Mouse (Mus musculus) cerebral cortex, adult 2 months (tissue): Measurements from ENCODE around the gene Slc4a11.

Experiments
- WGBS: fragments of 180-500 bp; shearing (Covaris S2); methylation state at CpG from one replicate; pipeline ENCODE4 v1.1.7; 2018; 5-methylcytosine and 5-hydroxymethylcytosine counted together

The Slc4a11 gene

DNA sequence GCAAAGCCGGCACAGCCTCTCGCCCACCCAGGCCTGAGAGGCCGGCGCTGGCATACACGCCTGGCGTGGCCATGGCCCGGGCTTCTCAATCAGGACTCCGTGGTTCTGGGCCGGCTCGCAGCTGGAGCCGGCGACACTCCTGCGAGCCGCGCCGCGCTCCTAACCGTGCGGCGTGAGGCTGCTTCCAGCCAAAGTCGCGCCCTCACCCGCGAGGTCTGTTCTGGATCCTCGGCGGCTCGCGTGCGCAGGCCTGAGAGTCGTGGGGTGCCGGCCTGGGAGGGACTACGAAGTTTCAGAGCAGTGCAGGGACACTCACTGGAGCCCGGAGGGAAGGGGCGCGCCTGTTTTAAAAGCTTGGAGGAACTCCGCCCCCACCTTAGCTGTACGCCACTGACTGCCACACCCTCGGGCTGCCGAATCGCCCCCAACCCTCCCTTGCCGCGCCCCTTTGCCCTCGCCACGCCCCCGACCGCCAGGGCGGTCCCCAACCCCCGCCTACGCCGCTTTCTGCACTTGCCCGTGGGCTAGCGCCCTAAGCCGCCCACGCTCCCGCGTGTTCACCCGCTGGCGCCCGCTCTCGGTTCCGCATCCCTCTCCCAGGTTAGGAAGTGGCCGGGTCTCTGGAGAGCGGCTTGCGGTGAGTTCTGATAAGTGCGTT lies at the start of gene Slc4a11:
Gene Slc4a11, minus strand, starts transcription at position 367 of the 658 bp plus-strand sequence.
- WGBS = under 1% methylated on average over 59 of the region's 65 CpGs

DNA sequence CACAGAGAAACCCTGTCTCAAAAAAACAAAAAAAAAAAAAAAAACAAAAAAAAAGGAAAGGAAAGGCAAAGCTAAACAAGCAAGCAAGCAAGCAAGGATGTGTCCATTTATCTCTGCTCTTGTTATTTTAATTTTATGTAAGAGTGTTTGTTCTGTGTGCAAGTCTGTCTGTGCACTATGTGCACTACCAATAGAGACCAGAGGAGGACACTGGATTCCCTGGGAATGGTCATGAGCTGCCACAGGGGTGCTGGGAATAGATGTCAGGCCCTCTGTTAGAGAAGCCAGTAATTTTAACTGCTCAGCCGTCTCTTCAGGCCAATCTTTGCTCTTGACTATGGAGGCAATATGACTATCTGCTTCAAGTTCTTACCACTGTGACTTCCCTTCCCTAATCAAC lies 46.3 kb upstream of the Slc4a11 start:
- WGBS = 93% methylated on average over 1 of the region's 1 CpGs

DNA sequence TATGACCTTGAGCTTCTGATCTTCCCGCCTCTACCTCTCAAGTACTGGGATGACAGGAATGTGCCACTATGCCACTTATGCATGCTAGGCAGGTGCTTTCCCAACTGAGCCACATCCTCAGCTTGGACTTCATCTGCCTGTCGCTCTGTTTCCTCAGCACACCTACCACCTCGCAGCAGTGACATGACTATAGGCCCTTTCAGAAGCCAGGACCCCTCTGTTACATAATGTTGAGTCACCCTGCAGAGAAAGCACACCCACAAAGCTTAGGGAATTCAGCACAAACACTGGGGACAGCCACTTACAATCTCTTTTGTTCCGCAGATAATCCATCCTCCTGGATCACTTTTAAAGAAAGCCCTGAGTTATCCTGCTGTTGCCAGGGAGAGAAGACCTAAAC lies 42.8 kb upstream of the Slc4a11 start:
- WGBS = 40% methylated on average over 4 of the region's 4 CpGs

DNA sequence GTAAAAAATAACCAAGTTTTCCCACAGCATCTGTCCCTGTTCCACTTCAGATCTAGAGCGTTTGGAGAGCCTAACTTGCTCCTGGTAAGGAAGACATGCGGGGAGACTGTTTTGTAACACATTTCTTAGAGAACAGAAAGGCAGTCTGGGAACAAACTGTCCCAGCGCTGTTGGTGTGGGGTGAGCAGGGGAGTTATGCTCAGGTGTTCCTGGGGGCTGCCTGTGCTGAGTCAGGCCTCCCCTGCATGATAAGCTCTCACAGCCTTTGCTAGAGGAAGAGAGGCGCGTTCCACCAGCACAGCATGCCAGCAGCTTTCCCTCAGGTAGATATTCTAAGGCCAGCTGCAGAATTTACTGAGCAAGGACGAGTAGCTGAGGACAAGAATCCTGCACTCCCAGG lies 40.7 kb upstream of the Slc4a11 start:
- 54% methylated on average over 6 of the region's 6 CpGs for WGBS

DNA sequence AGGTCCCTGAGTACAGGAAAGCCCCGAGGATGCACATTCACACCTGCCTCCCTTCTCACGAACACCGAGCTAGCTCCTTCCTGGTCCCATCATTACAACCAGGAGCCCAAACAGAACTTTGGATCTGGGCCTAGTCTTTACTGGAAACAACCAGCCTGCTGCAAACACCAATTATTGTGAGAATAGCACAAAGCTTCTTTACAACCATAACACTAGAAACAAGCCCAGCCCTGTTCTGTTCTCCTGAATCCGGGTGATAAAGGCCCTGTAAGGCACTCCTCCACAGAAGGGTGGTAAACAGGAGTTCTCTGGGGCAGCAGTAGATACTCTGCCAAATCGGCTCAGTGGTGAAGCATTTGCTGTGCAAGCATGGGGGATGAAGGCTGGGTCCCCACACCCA lies 38.0 kb upstream of the Slc4a11 start:
- WGBS = 35% methylated on average over 5 of the region's 5 CpGs

DNA sequence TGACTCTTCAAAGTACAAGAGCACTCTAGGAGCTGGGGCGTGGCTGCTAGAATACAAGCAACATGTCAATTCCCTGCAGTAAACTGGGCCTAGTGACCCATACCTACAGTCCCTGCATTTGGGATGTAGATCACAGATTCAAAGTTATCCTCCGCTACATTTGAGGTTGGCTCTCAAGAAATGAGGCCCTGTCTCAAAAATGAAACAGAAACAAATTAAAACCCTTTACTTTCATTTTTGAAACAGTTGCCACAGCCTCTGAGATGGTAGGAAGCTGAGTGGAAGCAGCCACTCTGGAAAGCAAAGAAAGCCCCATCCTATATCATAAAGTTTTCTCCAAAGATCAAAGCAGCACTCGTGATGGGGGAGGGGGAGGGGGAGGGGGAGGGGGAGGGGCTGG lies 36.1 kb upstream of the Slc4a11 start:
- 90% methylated on average over 2 of the region's 3 CpGs for WGBS

DNA sequence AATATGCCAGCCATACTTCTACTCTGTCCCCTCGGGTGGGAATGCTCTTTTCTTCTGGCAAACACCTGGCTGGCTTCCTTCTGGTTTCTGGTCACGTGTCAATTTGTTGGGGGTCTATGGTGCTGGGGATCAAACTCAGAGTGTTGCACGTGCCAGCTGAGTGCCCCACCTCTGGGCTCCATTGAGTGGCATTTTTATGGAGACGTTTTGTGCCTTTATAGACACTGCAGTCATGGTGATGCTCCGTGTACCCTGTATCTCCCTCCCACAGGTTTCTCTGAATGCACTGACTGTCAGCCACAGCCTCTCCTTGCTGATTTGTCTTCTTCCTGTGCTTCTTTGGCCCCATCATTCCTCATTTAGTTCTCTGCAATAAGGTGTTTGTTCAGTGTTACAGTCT lies 34.5 kb upstream of the Slc4a11 start:
- 52% methylated on average over 5 of the region's 5 CpGs for WGBS

DNA sequence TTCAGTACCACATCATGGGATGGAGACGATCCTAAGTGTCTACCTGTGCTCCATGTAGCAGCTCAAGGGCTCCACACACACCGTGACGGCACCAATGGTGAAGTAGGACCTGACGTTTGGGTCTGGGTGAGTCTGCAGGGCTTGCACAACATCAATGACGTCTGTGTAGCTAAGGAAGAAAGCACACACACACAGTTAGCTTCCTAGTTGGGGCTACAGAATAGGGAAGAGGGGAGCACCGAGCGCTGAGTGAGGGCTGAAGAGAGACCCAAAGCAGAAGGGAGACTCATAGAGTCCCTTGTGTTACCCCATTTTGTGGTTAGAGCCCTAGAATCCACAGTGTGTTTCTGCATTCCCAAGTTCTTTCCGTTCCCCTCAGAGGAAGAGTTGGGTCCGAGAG lies 33.4 kb upstream of the Slc4a11 start:
- WGBS = 85% methylated on average over 9 of the region's 9 CpGs

DNA sequence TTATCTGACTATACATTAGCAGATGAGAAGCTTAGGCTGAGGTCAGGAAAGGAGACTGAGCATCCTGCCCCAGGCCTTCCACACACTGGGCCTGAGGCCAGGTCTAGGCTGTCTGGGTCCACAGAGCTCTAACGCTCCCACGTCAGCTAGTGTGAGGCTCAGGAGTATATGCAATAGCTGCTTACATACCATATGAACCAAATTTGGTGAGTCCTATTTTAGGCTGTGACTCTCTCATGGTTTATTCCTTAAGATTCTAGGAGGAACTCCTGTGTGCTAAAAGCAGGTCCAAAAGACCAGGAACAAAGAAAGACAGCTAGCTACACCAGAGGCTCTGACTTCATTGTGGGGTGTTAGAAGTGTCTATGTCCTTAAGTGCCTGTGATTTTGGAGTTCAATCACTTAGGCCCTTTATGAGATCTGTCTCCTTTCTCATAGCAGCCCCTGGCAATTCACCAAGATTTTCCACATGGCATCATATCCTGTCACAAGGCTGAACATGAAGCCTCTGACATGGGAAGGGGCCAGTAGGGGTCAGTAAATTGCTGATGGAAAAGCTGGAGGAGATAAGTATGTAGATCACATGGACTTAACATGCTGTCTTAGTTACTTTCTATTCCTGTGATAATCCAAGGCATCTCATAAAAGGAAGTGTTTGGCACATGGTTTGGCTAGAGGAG lies 31.7 kb upstream of the Slc4a11 start:
- WGBS = 49% methylated on average over 2 of the region's 2 CpGs

DNA sequence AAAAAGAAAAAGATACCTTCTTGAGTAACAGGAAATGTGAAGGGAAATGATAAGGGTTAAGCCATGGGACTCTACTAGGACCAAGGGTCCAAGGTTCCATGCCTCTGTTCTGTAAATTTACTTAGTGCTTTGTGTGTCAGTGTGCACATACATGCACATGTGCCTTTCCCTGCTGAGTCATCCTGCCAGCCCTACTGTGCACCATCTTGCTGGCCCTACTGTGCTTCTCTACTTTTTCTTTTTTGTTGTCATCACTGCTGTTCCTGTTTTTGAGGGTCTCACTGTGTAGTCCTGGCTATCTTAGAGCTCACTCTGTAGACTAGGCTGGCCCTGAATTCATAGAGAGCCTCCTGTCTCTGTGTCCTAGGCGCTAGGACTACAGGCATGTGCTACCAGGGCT lies 30.4 kb upstream of the Slc4a11 start:
- WGBS = 93% methylated on average over 1 of the region's 1 CpGs

DNA sequence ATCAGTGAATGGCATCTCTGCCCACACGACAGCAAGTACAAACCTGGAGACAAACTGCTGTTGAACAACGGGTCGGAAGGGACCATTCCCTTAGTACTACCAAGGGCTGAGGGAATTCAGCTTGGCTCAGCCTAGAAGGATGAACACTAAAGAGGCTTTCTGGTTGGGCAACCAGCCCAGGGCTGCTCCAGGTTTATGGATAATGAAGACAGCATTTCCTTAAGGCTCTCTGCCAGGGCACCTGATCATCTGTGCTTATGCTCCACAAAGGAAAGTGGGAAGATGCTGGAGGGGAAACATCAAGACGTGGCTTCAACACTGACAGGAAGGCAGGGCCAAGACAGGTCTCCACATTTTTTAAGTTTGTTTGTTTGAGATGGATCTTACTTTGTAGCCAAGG lies 27.1 kb upstream of the Slc4a11 start:
- WGBS = 45% methylated on average over 4 of the region's 4 CpGs

DNA sequence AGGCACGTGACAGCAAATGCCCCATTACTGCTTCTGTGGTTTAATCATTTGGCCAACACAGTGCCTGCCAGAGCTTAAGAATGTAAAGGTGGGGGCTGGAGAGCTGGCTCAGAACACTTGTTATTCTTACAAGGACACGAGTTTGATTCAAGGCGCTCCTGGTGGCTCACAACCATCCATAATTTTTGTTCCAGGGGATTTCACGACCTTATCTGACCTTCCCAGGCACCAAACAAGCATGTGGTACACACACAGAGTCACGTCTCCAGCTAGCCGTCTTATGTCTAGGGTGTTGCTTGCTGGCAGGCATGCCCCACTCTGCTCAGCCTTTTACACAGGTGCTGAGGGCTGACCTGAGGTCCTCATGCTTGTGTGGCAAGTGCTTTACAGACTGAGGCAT lies 20.6 kb upstream of the Slc4a11 start:
- 58% methylated on average over 6 of the region's 6 CpGs for WGBS

DNA sequence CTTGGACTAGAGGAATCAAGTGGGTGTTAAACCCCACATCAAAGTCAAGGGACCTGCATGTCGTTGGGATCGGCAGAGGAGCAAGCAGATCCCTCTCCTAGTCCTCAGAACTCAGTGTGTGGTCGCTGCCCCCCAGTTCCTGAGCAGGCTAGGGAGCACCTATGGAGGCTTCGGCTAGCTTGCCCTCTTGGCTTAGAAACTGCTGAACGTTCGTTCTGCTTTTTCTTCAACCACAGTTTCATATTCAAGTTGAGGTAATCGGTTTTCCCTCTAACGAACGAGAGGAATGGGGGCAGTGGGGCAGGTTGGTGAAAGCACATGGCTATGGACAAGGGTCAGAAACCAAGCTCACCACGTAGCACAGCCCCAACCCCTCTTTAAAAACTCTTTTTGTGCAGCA lies 9.7 kb upstream of the Slc4a11 start:
- WGBS = 67% methylated on average over 10 of the region's 10 CpGs

DNA sequence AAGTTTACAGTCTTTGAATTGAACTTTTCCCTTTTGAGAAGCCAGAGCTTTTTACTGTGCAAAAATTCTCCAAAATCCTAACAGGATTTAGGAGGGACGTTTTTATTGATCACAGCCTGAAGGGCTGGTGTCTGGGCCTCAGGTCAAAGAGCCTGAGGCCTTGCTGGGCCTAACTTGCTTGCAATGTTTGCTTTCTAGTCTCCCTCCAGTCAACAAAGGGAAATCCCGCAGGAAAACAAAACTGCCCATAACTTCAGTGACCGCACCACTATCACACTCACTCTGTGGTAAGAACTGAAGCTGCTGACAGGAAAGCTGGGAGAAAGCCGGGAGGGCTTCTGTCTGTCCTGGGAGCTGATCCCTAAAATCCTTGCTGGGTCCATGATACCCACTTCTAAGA lies 9.3 kb upstream of the Slc4a11 start:
- WGBS = 76% methylated on average over 4 of the region's 4 CpGs

DNA sequence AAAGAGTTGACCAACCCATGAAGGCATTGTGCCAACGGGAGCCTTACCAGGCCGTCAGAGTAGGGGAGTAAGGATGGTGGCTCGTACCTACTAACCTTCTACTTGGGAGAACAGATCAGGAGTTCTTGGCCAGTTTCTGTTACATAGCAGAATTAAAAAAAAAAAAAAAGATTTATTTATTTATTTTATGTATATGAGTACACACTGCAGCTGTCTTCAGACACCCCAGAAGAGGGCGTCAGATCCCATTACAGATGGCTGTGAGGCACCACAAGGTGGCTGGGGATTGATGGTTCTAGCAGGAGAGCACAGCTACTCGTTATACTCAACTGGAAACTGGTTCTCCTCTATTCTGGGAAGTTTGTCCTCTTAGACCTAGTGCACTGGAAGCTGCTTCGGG lies 7.9 kb upstream of the Slc4a11 start:
- 67% methylated on average over 6 of the region's 6 CpGs for WGBS

DNA sequence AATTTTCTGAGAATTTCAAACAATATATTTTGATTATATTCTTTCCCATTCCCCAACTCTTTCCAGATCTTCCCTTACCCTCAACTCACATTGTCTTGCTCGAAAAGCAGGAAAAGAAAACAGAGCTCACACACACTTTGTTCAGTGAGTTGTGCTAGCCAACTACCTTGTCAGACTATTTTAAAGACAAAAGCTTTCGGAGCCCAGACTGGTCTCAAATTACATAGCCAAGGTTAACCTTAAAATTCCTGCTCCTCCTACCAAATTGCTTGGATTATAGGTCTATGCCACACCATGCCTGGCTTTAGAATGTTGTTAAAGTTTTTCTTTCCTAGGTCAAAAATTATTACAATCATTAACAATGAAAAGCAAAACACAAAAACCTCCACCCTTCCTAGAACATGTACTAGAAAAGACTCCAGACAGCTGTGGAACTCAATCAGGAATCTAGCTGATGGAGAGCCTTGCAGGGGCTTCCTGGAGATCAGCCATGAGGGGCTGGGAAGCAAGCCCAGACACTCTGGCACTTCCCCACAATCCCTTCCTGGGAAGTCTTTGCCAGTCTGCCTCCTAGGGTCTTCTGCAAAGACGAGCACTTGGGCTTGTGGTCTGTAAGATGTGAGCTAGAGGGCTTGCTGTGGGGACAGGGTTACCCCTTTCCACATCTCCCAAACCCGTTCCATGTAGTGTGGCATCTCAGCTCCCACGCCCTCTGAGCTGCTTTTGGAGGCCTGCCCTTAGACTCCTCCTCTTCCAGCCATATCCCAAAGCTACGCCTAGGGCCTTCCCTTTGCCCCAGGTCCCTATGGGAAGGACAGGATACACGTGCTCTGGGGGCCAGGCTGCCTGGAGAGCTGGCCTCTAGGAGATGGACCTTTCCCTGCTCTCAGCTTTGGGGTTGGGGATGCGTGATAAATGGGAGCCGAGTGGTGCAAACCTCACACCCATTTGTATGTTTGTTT lies 7.0 kb upstream of the Slc4a11 start:
- WGBS = 48% methylated on average over 9 of the region's 9 CpGs

DNA sequence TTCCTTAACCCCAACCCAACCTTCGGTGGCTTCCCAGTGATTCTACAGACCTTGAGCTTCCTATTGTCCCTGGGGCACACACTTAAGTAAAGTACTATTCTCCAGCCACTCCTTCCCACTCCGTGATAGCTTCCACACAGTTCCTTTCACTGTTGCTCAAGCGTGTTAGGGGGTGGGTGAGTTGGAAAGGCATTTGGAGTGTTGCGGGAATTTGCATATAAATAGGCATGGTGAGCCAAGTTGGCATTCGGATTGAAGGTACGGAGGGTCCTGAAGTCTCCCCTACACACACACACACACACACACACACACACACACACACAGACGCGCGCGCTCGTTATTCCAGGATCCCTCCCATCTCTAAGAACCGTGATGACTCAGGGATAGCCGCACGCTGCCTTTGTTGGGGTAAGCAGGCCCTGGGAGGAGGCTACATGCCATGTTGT lies 525 bp upstream of the Slc4a11 start:
- 6% methylated on average over 14 of the region's 14 CpGs for WGBS

DNA sequence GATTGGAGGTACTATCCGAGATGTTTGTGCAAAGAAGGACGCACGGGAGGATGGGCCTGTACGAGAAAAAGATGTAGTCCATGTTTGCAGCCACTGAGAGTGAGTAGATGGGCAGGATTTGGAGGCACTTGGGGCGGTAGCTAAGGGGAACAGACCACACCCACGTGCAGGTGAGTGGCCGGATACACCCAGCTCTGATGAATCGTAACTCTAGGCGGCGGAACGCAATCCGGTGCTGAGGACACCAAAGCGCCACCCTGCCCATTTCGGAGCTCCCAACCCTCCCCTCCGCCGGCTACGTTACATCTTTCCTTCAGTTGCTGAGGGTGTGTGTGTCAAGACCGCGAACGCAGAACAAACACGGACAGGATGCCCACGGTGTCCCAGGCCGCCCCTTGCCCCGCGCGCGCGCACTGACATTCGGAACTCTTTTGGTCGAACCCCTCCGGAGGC lies 593 bp downstream of the Slc4a11 start:
- WGBS = 2% methylated on average over 31 of the region's 31 CpGs

DNA sequence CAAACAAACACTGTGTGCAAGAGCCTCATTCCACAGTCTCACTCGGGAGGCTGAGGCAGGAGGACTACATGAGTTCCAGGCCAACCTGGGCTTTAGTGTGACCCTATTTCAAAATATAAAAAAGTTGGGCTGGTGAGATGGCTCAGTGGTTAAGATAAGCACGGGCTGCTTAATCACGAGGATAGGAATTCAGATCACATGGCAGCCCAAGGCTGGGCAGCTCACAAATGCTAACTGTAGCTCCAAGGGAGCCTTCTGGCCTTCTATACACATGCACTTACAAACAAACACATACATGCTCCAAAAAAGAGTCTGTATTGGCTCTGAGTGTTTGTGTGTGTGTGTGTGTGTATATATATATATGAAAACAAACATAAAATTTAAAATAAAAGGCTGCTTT lies 3.8 kb downstream of the Slc4a11 start:
- 73% methylated on average over 3 of the region's 3 CpGs for WGBS

DNA sequence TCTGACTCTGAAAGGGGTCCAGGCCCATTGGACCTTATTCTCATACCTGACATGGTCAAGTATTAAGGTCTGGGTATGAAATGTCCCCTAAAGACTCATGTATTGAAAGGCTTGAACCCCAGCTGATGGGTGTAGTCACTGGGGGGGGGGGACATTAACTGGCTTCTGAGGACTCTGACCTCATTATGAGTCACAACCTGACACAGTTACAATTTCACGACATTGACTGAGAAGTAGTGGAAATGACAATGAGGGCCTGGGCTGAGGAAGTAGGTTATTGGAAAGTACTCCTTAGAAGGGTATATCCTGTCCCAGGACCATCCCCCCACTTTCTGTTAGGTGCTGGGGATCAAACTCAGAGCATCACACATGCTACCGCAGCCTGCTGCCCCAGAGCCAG lies 8.3 kb downstream of the Slc4a11 start:
- 74% methylated on average over 2 of the region's 2 CpGs for WGBS

DNA sequence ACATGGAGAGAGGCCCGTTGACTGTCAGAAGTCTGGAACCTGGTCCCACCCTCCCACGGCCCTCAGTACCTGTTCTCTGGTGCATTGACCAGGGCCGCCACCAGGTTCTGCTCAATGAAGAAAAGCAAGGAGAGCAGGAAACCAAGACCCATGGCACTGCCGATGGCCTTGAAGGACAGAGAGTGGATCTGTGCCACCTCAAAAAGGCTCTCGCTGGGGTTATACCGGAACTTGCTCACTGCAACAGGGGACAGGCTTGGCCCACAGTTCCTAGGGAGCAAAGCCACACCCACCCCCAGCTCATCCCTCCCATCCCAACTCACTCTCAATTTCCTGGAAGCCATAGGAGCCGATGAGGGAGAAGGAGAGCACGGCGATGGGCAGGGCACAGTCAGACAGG lies 11.9 kb downstream of the Slc4a11 start:
- WGBS = 93% methylated on average over 9 of the region's 9 CpGs

DNA sequence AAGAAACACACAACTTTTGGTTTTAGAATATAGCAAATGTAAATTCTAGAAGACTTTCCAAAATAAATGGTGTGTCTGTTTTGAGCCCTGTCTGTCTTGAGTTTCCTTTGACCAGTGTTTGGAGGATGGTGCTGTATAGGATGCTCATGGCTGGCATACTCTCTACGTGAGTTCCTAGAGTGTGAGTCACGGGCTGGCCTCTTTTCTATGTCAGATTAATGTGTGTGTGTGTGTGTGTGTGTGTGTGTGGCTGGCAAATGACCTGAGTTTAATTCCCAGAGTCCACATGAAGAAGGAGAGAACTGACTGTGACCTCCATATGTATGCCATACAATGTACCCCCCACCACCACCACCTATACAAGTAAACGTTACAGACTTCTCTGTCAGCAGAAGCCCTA lies 15.8 kb downstream of the Slc4a11 start:
- 73% methylated on average over 3 of the region's 3 CpGs for WGBS
